Mouse (Mus musculus): ENCODE measurements around the gene Pacs1.
"Not testable (repeated sequence)": the region's sequence is repeated elsewhere in the genome, so short reads cannot be mapped to it uniquely, and the experiment has no call there.

The Pacs1 gene

GRCm38 (mm10) chr19:5094746-5095417, 178.0 kb downstream of the Pacs1 start:
- DNase-seq = no peak

GRCm38 (mm10) chr19:5094243-5094632, 178.7 kb downstream of the Pacs1 start:
- DNase-seq = peak; percentile 68 to 74

- DNase-seq = no peak
Measured at GRCm38 (mm10) chr19:5093481-5094242, 179.3 kb downstream of the Pacs1 start.

GRCm38 (mm10) chr19:5092083-5092482, 180.8 kb downstream of the Pacs1 start:
- DNase-seq = no peak

- DNase-seq = no peak
Measured at GRCm38 (mm10) chr19:5089324-5089723, 183.6 kb downstream of the Pacs1 start.

GRCm38 (mm10) chr19:5087884-5088728, 184.8 kb downstream of the Pacs1 start, which contains the start of gene Yif1a:
Gene Yif1a (plus strand): TSS chr19:5088538.
- DNase-seq = peak; percentile 82 to 95

GRCm38 (mm10) chr19:5086533-5086932, 186.4 kb downstream of the Pacs1 start:
- not testable (repeated sequence) for DNase-seq

GRCm38 (mm10) chr19:5085145-5085863, 187.6 kb downstream of the Pacs1 start, which contains the start of gene Tmem151a:
Gene Tmem151a (minus strand): TSS chr19:5085531.
- no peak for DNase-seq

GRCm38 (mm10) chr19:5084834-5085144, 188.1 kb downstream of the Pacs1 start:
- no peak for DNase-seq

GRCm38 (mm10) chr19:5083961-5084833, 188.7 kb downstream of the Pacs1 start:
- no peak for DNase-seq

All from thymus, adult 18-20 months (tissue).